Mouse (Mus musculus) CD4-positive, CD25-positive, alpha-beta regulatory T cell, adult 2 months (primary cell): Measurements from ENCODE around the gene Cmtm7.

Source experiments
- DNase-seq: peaks from one replicate; pipeline ENCODE4 v3.0.0-alpha.2; 2012; ENCODE audit warnings: low read depth, low spot score

Gene Cmtm7

GRCm38 (mm10) chr9:114796473-114797050, 14.9 kb upstream of the Cmtm7 start:
- DNase-seq: no peak

DNA sequence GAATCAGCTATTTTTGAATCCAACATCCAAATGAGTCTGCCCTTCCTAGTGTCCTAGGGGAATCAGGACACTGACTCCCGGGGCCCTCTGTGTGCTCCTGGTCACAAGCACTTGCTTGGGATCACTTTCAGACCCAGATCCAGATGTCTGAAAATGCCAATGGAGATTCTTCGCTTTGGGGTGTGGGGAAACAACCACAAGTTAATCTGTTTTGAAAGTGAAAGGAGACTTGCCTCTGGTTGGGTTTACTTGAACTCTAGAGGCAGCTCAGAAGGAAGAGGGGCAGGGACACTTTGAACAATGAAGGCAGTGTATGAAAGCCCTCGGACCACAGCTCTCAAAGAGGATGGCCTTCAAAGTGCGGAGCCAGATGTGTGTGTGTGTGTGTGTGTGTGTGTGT, 12.8 kb upstream of the Cmtm7 start:
- DNase-seq: peak; percentile 49

- DNase-seq: no peak
Measured at GRCm38 (mm10) chr9:114793764-114794295, 12.2 kb upstream of the Cmtm7 start.

- DNase-seq: no peak
Measured at GRCm38 (mm10) chr9:114789989-114790388, 8.3 kb upstream of the Cmtm7 start.

- no peak for DNase-seq
Measured at GRCm38 (mm10) chr9:114789557-114789956, 7.9 kb upstream of the Cmtm7 start.

DNA sequence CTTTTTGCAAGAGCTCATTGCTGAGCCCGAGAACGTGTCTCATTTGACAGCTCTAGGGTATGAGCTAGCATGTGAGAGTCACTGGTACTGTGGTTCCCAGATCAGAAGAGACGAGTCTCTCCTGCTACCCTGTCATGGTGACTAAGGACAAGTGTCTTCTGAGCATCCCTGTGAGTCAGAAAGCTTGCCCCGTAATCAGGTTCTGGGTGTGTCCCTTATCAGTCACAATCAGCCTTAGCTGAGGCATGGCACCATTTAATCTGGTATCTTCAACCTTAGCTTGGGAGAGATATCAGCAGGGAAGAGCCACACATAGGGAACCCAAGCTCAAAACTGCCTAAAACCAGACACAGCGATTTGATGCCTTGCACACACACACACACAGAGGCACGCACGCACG, 7.0 kb upstream of the Cmtm7 start:
- DNase-seq: no peak

DNA sequence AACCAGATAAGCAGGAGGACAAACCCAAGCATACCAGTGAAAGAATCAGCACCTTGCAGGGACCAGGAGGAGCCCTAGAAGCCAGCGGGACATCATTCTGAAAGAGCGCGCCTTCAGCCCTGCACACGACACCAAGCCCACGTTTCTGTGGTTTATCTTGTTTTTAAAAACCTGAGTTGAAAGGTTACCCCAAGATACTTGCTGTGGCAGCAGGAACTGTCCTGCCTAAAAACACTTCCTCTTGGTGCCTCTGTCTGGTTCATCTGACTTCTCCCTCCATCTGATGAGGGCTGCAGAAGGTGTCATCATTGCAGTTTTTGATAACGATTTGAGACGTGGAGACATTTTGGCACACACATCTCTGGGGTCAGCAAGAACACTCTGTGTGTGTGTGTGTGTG, 6.1 kb upstream of the Cmtm7 start:
- DNase-seq: peak; percentile 70

- DNase-seq: no peak
Measured at GRCm38 (mm10) chr9:114787134-114787533, 5.5 kb upstream of the Cmtm7 start.

GRCm38 (mm10) chr9:114785432-114786125, 3.9 kb upstream of the Cmtm7 start:
- no peak for DNase-seq

DNA sequence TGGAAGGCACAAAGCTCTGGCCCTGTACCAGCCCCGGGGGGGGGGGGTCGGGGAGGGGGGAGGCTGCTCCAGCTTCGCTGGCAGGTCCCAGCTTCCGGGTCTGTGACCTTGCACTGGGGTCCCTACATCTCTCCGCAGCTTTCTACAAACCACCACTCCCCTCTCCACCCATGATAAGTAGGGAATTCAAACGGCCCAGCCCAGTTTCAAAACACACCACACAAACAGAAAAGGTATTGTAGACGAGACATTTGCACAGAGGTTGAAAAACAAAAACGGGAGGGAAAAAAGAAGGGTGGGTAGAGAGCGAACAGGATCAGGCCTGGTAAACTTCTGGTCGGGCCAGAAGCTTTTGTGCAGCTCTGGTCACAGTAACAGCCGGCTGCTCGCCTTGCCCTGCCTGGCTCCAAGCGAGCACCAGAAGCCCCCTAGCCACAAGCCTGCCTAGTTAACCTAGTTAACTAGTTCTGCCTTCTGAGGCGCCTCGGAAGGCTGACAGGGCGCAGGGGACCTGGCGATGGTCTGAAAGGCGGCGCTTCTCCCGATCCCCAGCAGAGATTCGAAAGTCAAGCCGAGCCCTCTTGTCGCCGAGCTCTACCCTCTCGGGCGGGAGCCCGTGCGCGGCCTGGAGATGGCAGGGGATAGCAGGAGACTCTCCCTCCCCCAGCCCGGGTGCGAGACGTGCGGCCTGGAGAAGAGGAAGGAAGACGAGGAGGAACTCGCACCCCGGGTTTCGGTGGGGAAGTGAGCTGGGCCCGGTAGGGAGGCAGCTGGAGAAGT, 720 bp downstream of the Cmtm7 start:
- peak; percentile 58 for DNase-seq

GRCm38 (mm10) chr9:114779984-114780745, 1.5 kb downstream of the Cmtm7 start:
- peak; percentile 34 for DNase-seq

- DNase-seq: no peak
Measured at GRCm38 (mm10) chr9:114778877-114779276, 2.8 kb downstream of the Cmtm7 start.

- DNase-seq: peak; percentile 66
Measured at GRCm38 (mm10) chr9:114778047-114778390, 3.6 kb downstream of the Cmtm7 start.

- DNase-seq: no peak
Measured at GRCm38 (mm10) chr9:114777178-114778046, 4.2 kb downstream of the Cmtm7 start.

DNA sequence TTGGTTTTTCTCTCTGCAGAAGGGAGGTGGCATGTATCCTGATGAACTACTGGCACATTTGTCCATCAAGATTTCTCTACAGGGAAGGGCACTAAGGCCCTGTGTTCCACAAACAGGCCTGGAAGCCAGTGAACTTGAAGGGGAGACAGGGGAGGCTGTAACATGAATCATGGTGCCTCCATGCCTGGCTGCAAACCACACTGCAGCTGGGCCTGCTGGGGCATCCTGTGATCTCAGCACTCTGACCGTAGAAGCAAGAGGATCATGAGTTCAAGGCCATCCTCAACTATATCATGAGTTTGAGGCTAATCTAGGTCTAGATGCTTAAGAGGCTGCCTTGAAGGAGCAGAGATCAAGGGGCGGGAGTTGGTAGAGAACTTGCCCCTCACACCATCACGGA, 5.3 kb downstream of the Cmtm7 start:
- DNase-seq: no peak

DNA sequence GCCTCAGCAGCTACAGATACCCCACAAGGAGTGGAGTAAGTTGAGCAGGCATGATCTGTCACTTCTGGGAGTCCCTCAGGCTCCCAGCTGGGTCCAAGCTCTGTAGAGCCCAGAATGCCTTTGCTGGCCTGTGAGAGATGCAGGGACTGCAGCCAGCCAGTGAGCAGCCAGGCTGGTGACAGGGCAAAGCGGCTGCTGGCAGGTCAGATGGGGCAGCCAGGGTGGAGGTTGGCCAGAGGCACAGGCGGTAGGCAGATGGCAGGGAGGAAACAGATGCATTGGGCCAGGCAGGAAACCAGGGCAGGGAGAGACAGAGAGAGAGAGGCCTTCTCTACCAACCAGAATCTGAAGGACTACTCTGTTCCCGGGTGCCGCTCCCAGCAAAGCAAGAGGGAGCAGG, 6.4 kb downstream of the Cmtm7 start:
- DNase-seq: no peak

- DNase-seq: no peak
Measured at GRCm38 (mm10) chr9:114774629-114775028, 7.0 kb downstream of the Cmtm7 start.

DNA sequence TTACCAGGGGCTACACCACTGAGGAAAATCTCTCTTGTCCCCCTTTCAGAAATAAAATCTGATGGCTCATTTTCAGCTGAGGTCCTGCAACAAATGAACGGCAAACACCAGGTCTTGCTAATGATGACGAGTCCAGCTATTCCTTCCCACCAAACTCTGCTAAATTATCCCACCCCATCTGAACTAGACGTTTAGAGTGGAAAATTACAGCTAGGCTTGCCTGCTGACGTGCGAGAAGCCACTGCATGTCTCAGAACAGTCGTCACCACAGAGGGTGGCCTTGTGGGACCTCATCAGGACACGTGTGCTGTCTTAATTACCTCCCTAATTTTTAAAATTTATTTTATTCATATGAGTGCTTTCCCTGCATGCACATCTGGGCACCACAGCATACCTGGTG, 10.1 kb downstream of the Cmtm7 start:
- DNase-seq: no peak

- peak; percentile 52 for DNase-seq
Measured at GRCm38 (mm10) chr9:114770224-114770623, 11.4 kb downstream of the Cmtm7 start.

- no peak for DNase-seq
Measured at GRCm38 (mm10) chr9:114768066-114768465, 13.6 kb downstream of the Cmtm7 start.

DNA sequence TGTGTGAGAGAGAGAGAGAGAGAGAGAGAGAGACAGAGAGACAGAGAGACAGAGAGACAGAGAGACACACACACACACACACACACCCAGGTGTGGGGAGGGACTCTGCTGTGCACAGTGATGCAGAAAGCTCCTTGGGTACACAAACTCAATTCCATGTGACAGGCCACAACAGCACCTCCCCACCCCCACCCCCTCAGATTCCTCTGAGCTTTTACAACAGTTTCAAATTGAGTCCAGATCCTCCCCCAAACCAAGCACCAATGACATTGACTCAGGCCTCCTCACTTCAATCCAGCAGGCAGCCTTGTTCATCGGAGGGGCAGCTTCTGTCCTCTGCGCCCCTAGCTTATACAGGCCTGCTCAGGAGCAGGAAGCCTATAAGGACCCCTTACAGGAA, 14.1 kb downstream of the Cmtm7 start:
- DNase-seq: no peak
